Mouse (Mus musculus): ENCODE results near the gene Olfr1029. TPM values are rescaled to one million over a fixed set of nuclear protein-coding genes. Genes with fewer than 3 reads are reported as not detected.
"Not testable (repeated sequence)": the region's sequence is repeated elsewhere in the genome, so short reads cannot be mapped to it uniquely, and the experiment has no call there.

The Olfr1029 gene
- total RNA-seq (2021), result not detected in 2 replicates
- long read RNA-seq, result 0 reads

DNA sequence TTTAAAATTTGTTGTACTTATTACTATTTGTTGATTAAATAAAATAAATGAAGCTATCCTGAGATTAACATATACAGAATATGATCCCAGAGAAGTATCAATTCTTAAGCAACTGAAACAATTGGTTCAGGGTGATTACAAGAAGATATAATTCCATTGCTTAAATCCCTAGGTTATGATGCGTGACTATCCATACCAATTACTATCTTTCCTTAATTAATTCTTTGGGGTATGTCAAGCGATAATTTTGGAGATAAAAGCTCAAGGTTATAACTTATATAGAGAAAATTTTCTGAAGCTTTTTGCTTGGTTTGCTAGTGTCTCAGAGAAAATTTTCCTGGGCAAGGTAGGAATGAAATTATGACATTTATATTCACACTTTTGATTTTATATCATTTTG is at the start of gene Olfr1029:
TSS of gene Olfr1029 (plus strand) at position 301 of the 400 bp plus-strand sequence.
- no peak for DNase-seq

DNA sequence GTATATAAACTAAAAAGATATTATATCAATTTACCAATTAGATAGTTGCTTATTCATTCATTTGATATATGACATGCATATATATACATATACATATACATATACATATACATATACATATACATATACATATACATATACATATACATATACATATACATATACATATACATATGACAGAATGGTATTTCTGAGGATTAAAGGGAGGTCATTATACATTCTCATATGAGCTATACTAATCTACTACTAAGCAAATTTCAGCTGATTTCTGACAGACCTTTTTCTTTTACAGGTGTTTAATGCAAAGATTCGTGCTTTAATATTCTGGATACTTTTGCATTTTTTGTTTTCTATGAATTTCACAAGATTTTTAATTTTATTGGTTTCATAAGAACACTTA is 23.6 kb upstream of the Olfr1029 start, which contains the start of gene Olfr1028:
TSS of gene Olfr1028 (plus strand) at position 301 of the 400 bp plus-strand sequence.
- no peak for DNase-seq

DNA sequence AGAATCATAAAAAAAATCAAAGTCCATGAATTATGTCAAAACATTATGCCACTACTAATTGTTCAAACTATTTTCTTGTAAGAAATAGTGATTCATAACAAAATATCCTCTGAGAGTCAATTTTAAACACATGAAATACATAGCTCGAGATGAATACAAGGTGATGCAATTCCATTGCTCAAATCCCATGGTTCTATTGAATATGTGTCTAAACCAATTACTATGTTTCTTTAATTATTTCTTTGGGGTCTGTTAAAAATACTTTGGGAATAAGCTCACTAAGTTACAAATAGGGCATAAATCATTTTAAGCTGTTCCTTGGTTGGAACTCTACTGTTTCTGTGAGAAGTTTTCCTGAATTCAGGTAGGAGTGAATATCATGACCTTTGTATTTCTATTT is 5.3 kb downstream of the Olfr1029 start, which contains the start of gene Olfr1030:
TSS of gene Olfr1030 (plus strand) at position 301 of the 400 bp plus-strand sequence.
- DNase-seq, result no peak

DNA sequence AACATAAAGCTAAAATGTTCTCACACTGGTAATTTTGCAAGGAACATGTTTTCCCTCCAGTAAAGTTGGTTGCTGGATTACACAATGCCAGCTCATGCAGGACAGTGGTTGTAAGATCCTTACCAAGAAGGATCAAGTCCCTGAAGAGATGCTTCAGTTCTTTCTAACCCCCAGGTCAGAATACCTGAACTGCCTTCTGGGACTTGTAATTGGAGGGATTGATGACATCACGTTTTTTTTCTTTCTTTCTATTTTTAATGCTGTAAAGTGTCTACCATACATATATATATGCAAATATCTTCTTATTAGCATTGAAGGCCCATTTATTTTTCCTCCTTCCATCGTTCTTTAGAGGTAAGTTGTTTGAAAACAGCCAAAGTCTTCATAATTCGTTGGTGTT is 16.3 kb downstream of the Olfr1029 start, which contains the start of gene Olfr1031:
TSS of gene Olfr1031 (plus strand) at position 301 of the 400 bp plus-strand sequence.
- no peak for DNase-seq

DNA sequence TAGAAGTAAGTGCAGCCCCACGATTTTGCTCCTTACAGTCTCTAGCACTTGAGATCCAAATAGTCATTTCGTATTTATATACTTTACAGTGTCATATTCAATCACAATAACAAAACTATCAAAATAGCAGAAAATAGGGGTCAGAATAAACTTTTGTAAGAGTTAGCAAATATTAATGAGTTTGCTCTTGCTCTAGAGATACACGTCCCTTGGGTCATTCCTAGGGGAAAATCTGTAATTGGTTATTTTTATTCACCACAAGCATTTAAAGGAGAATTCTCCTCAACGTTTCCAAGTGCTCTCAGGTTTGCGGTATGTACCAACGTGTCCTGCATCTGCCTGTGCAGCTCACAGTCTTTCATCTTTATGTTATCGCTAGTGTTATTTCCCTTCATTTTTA is 31.5 kb downstream of the Olfr1029 start, which contains the start of gene Olfr1032:
TSS of gene Olfr1032 (plus strand) at position 301 of the 400 bp plus-strand sequence.
- no peak for DNase-seq

DNA sequence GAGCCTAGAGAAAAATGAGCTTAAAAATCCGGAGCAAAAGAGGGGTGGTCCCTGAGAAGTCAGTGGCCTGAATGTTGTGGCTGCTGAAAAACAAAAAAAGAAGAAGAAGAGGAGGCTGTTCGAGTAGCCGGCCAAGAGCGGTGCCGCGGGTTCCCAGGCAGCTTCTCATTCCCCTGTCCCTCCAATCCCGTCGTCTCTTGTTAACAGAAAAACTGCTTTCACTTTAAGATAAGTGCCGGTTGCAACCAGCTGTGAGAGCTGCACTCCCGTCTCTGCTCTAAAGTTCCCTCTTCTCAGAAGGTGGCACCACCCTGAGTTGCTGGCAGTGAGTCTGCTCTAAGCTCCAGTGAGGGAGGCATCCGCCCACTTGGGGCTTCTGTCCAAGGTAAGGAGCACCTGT is 46.7 kb downstream of the Olfr1029 start, which contains the start of gene Olfr1033:
TSS of gene Olfr1033 (plus strand) at position 228 of the 400 bp plus-strand sequence.
- DNase-seq, result not testable (repeated sequence)

DNA sequence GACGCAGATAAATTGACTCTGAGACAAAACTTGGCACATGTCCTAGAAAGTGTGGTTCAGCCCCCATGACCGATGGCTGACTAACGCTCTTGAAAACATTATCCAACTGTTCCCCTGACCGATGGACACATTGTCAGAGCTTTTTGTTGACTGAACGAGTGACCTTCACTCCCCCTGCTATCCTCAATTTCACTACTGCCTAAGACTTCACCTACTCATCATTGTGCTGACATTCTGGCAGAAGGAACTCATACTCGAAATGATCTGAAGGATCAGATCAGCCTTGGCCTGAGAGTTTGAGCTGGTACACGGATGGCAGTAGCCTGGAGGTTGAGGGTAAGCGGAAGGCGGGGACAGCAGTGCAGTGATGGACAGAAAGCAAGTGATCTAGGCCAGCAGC is 47.8 kb downstream of the Olfr1029 start:
- DNase-seq, result not testable (repeated sequence)

Other genes starting within 250 kb of the Olfr1029 start
- not detected in 2 replicates for gene Olfr1012, start 211.1 kb upstream of the Olfr1029 start, total RNA-seq (2021)
- gene Olfr1013, start 206.8 kb upstream of the Olfr1029 start, total RNA-seq (2021), result 0.06 TPM in 1 of 2 replicates, not detected in the other
- 0.38 TPM in 1 of 2 replicates, not detected in the other for gene Olfr1014, start 201.2 kb upstream of the Olfr1029 start, total RNA-seq (2021)
- gene Olfr1015, start 191.9 kb upstream of the Olfr1029 start, total RNA-seq (2021), result not detected in 2 replicates
- not detected in 2 replicates for gene Olfr1016, start 171.4 kb upstream of the Olfr1029 start, total RNA-seq (2021)
- gene Olfr1018, start 155.4 kb upstream of the Olfr1029 start, total RNA-seq (2021), result not detected in 2 replicates
- not detected in 2 replicates for gene Olfr1019, start 128.4 kb upstream of the Olfr1029 start, total RNA-seq (2021)
- gene Olfr1020, start 126.9 kb upstream of the Olfr1029 start, total RNA-seq (2021), result not detected in 2 replicates
- gene Olfr1022, start 105.3 kb upstream of the Olfr1029 start, total RNA-seq (2021), result not detected in 2 replicates
- not detected in 2 replicates for gene Olfr1023, start 88.3 kb upstream of the Olfr1029 start, total RNA-seq (2021)
- not detected in 2 replicates for gene Olfr1024, start 68.8 kb upstream of the Olfr1029 start, total RNA-seq (2021)
- not detected in 2 replicates for gene Olfr1025-ps1, start 58.7 kb upstream of the Olfr1029 start, total RNA-seq (2021)
- gene Olfr1026, start 52.3 kb upstream of the Olfr1029 start, total RNA-seq (2021), result not detected in 2 replicates
- not detected in 2 replicates for gene Olfr1028, start 23.5 kb upstream of the Olfr1029 start, total RNA-seq (2021)
- gene Olfr1030, start 5.4 kb downstream of the Olfr1029 start, total RNA-seq (2021), result not detected in 2 replicates
- not detected in 2 replicates for gene Olfr1031, start 16.4 kb downstream of the Olfr1029 start, total RNA-seq (2021)
- gene Olfr1032, start 31.6 kb downstream of the Olfr1029 start, total RNA-seq (2021), result not detected in 2 replicates
- gene Olfr1033, start 46.7 kb downstream of the Olfr1029 start, total RNA-seq (2021), result 4.5 and 4.9 TPM in 2 replicates
- gene Olfr1034, start 72.0 kb downstream of the Olfr1029 start, total RNA-seq (2021), result 0.29 and 0.33 TPM in 2 replicates
- not detected in 2 replicates for gene Olfr1036, start 100.1 kb downstream of the Olfr1029 start, total RNA-seq (2021)
- gene Olfr1037, start 113.5 kb downstream of the Olfr1029 start, total RNA-seq (2021), result not detected in 2 replicates
- not detected in 2 replicates for gene Olfr1039, start 162.0 kb downstream of the Olfr1029 start, total RNA-seq (2021)
- not detected in 2 replicates for gene Olfr1040, start 172.8 kb downstream of the Olfr1029 start, total RNA-seq (2021)
- gene Olfr1042, start 187.9 kb downstream of the Olfr1029 start, total RNA-seq (2021), result not detected in 2 replicates
- gene Olfr1043, start 193.6 kb downstream of the Olfr1029 start, total RNA-seq (2021), result not detected in 2 replicates
- gene Olfr1044, start 203.9 kb downstream of the Olfr1029 start, total RNA-seq (2021), result not detected in 2 replicates
- not detected in 2 replicates for gene Olfr52, start 211.8 kb downstream of the Olfr1029 start, total RNA-seq (2021)
- not detected in 2 replicates for gene Olfr1045, start 229.1 kb downstream of the Olfr1029 start, total RNA-seq (2021)
- gene Olfr1046, start 245.4 kb downstream of the Olfr1029 start, total RNA-seq (2021), result not detected in 2 replicates

Data from adrenal gland, postnatal 25 days (tissue).